Mouse (Mus musculus) frontal cortex, postnatal 14 days (tissue): ENCODE measurements at regions not wholly inside any gene's neighbourhood (a gene's known extent, or its start where the extent isn't known, plus 50 kb on each side); places are given as distances from the start of the nearest gene placed in this dataset.

Experiments used
- DNase-seq, 2 experiments: peaks; one replicate each; pipeline ENCODE4 v3.0.0; 2022; ENCODE audit warnings: low spot score in 2 of 2

GRCm38 (mm10) chr5:73927534-73927933, 140.7 kb downstream of the Usp46 start:
- no peak for DNase-seq

- no peak for DNase-seq
Measured at GRCm38 (mm10) chr5:73928691-73929090, 139.5 kb downstream of the Usp46 start.

GRCm38 (mm10) chr5:73930205-73930604, 138.0 kb downstream of the Usp46 start:
- peak in 1 of 2 experiments; percentile 18 for DNase-seq

- DNase-seq: no peak
Measured at GRCm38 (mm10) chr5:73937799-73938198, 130.4 kb downstream of the Usp46 start.

- no peak for DNase-seq
Measured at GRCm38 (mm10) chr5:73938450-73938849, 129.8 kb downstream of the Usp46 start.

GRCm38 (mm10) chr5:73942950-73943349, 125.3 kb downstream of the Usp46 start:
- DNase-seq: no peak

- DNase-seq: no peak
Measured at GRCm38 (mm10) chr5:73945671-73946070, 122.6 kb downstream of the Usp46 start.

- no peak for DNase-seq
Measured at GRCm38 (mm10) chr5:73946164-73946563, 122.1 kb downstream of the Usp46 start.

- no peak for DNase-seq
Measured at GRCm38 (mm10) chr5:73948031-73948899, 120.0 kb downstream of the Usp46 start.
